Mouse (Mus musculus): Measurements from ENCODE around the gene Lmo2. TPM values are rescaled to one million over a fixed set of nuclear protein-coding genes. Genes with fewer than 3 reads are reported as not detected.

Lmo2 gene
- polyA plus RNA-seq, 1 experiment = 10.9 TPM

DNA sequence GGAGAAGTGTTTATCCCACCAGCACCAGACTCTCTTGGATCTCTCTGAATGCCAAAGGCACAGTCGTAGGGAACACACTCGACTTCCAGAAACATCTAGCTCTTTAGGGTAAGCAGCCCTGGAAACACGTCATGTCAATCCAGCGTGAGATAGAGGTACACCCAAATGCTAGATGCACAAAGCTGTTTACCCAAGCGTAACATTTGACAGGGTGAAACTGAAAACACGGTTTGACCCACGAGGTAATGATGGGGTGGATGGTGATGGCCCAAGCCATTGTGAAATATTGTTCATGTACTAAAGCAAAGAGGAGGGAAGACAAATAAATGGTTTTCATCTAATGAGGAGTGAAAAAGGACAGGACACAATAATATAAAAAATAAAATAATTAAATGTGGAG lies 23.5 kb upstream of the Lmo2 start:
- Histone ChIP-seq H3K27ac (replicated peaks; ENCODE audit: low read depth, low read length) (no peak overlapping the region), H3K4me1 (ENCODE audit: control insufficient read depth, insufficient read depth, insufficient read length, low read length) (peaks cover 12% of the 10 kb centered on the region), H3K4me3 (ENCODE audit: insufficient read depth, low read depth, low read length) (no peak overlapping the region)

DNA sequence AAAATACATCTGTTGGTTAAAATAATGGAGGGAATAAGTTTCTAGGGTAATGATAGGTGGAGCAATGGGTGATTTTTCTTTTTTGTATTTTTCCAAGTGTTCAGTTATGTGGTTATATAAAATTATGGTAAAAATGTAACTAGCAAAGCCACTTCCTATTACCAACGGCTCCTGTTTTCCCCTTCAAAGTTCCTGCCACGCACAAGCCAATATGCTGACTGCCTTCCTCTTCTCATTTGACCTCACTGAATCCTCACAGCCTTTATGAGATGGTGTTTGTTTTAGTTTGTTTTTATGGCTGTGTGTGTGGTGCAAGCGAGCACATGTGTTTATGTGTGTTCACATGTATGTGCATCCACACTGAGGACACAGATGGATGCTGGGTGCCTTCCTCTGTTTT lies 23.1 kb upstream of the Lmo2 start:
- H3K4me1 ChIP-seq (ENCODE audit: control insufficient read depth, insufficient read depth, insufficient read length, low read length) = peaks cover 12% of the 10 kb centered on the region
- H3K27ac ChIP-seq (replicated peaks; ENCODE audit: low read depth, low read length) = no peak overlapping the region
- H3K4me3 ChIP-seq (ENCODE audit: insufficient read depth, low read depth, low read length) = no peak overlapping the region

DNA sequence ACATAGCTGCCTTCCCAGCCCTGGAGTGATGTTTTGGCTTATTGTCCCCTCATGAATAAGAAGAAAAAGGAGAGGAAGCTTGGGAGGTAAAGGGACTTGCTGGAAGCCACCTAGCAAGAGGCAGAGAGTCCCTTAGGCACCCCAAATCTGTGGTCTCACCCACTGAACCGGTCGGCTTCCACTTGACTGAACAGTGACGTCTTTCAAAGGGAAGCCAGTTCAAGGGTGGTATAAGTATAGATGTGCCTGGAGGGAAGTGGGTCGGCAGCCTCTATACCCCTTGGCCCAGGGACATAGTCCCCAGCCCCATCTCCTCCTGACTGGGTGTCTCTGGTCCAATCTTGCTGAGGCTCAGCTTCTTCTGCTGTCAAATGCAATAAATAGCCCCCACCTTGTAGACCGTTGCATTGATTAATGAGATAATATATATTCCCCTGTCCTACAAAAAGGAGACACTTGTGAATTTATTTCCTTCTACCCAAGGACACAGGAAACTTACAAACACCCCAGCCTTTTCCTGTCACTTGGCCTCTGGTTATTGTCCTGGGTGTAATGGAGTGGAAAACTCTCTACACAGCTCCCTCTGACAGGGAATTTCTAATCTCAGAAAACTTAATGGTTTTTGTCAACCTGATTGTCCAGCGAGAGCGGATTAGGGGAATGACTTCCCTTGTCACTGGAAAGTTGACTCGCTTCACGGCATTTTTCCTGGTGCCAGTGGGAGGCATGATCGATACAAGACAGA lies 21.9 kb upstream of the Lmo2 start:
- peaks cover 6% of the 10 kb centered on the region for H3K4me1 ChIP-seq (ENCODE audit: control insufficient read depth, insufficient read depth, insufficient read length, low read length)
- no peak overlapping the region for H3K27ac ChIP-seq (replicated peaks; ENCODE audit: low read depth, low read length)
- no peak overlapping the region for H3K4me3 ChIP-seq (ENCODE audit: insufficient read depth, low read depth, low read length)

DNA sequence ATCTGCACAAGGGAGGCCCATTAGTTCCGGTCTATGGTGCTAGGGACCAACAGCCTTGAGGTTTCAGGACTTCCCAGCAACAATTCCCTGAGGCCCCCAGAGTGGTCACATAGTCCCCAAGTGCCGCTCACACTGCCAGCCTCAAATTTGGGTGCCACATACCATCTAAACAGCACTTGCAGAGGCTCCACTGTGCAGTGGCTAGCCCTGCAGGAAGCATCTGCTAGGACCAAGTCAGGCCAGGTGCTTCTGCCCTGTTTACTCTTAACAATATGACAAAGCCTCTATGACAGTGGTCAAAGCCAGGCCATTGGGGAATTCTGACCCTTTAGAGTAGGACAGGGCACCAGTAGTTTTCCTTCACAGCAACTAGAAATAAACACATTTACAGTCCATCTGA lies 21.1 kb upstream of the Lmo2 start:
- peaks cover 4% of the 10 kb centered on the region for H3K4me1 ChIP-seq (ENCODE audit: control insufficient read depth, insufficient read depth, insufficient read length, low read length)
- no peak overlapping the region for H3K4me3 ChIP-seq (ENCODE audit: insufficient read depth, low read depth, low read length)
- no peak overlapping the region for H3K27ac ChIP-seq (replicated peaks; ENCODE audit: low read depth, low read length)

DNA sequence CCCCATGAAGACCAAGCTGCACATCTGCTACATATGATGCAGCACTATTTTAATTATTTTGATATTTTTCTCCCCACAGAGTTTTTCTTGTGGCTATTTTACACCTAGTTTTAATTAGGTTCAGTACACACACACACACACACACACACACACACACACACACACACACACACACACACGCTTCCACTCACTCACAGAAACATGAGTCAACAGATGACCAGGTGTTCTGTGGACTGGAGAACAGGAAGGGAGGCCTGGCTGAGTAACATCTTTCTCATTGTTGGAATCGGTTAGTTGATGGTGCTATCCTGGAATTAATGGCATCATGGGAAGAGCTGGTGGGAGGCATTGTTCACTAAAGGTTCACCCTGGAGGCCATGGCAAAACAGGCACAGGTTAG lies 20.1 kb upstream of the Lmo2 start:
- no peak overlapping the region for H3K27ac ChIP-seq (replicated peaks; ENCODE audit: low read depth, low read length)
- H3K4me1 ChIP-seq (ENCODE audit: control insufficient read depth, insufficient read depth, insufficient read length, low read length) = no peaks in the 10 kb centered on the region
- no peak overlapping the region for H3K4me3 ChIP-seq (ENCODE audit: insufficient read depth, low read depth, low read length)

DNA sequence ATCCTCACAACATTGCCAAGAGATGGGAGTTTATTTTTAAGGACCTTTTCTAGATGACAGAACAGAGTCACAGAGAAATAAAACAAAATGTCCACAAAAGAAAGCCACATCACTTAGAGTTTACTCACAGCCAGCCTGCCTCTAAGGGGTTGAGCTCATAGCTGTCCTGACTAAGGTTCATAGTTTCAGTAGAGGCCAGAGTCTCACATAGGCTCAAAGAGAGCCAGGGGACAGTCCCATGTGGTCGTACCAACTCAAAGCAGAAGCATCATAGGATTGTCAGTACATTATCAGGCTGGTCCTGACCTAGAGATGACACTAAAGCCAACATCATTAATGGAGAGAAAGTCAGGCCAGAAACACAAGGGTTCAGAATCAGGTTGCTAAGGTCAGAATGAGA lies 19.2 kb upstream of the Lmo2 start:
- Histone ChIP-seq H3K4me3 (ENCODE audit: insufficient read depth, low read depth, low read length) (no peak overlapping the region), H3K27ac (replicated peaks; ENCODE audit: low read depth, low read length) (no peak overlapping the region), H3K4me1 (ENCODE audit: control insufficient read depth, insufficient read depth, insufficient read length, low read length) (no peaks in the 10 kb centered on the region)

DNA sequence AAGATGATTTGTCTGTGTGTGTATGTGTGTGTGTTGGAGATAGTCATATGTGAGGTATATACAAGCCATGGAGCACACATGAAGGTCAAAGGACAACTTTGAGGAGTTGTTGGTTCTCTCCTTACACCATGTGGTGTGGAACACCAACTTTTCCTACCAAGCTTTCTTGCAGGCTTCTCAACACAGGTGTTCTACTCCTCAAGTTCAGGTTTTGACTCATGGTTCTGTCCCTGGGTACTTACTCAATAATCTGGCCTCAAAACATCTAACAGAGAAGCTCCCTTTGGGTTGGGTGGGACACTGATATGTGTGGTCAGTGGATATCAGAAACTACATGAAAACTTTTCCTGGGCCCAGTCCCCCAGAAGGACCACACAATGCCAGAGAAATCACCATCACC lies 18.8 kb upstream of the Lmo2 start:
- Histone ChIP-seq H3K27ac (replicated peaks; ENCODE audit: low read depth, low read length) (no peak overlapping the region), H3K4me3 (ENCODE audit: insufficient read depth, low read depth, low read length) (no peak overlapping the region), H3K4me1 (ENCODE audit: control insufficient read depth, insufficient read depth, insufficient read length, low read length) (no peaks in the 10 kb centered on the region)

DNA sequence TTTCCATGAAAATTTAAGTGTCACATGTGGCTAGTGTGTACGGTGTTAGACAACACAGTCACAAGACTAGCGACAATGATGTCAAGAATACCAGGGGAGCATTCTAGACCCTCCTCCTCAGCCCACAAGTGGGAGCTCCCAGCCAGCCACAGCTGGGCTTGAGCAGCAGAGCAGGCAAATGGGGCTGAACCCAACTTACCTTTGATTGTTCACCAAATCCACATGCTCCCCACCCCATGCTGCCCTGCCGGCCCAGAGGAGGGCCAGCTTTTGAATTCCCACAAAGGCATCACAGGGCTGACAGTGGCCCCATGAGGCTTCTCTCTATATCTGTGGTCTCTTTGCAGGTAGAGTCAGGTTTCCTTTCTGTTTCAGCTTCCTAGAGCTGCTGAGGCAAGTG lies 16.7 kb upstream of the Lmo2 start:
- no peaks in the 10 kb centered on the region for H3K4me1 ChIP-seq (ENCODE audit: control insufficient read depth, insufficient read depth, insufficient read length, low read length)
- H3K27ac ChIP-seq (replicated peaks; ENCODE audit: low read depth, low read length) = no peak overlapping the region
- no peak overlapping the region for H3K4me3 ChIP-seq (ENCODE audit: insufficient read depth, low read depth, low read length)

DNA sequence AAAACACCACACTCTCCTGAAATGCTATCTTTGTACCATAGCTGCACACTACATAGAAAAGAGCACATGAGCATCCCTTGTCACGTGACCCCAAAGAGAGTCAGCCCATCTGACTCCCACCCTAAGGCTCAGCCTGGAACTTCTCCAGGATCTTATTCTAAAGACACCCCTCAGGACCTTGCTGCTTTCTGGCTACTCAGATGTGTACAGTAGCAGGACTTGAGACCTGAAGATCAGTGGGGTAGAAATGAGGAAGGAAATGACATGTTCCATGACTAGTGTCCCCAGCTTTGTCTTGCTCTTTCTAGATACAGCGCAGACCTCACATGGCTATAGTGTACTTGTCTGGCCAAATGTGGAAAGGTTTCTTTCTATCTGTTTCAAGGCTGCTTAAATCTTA lies 12.9 kb upstream of the Lmo2 start:
- no peak overlapping the region for H3K27ac ChIP-seq (replicated peaks; ENCODE audit: low read depth, low read length)
- no peak overlapping the region for H3K4me3 ChIP-seq (ENCODE audit: insufficient read depth, low read depth, low read length)
- H3K4me1 ChIP-seq (ENCODE audit: control insufficient read depth, insufficient read depth, insufficient read length, low read length) = no peaks in the 10 kb centered on the region

DNA sequence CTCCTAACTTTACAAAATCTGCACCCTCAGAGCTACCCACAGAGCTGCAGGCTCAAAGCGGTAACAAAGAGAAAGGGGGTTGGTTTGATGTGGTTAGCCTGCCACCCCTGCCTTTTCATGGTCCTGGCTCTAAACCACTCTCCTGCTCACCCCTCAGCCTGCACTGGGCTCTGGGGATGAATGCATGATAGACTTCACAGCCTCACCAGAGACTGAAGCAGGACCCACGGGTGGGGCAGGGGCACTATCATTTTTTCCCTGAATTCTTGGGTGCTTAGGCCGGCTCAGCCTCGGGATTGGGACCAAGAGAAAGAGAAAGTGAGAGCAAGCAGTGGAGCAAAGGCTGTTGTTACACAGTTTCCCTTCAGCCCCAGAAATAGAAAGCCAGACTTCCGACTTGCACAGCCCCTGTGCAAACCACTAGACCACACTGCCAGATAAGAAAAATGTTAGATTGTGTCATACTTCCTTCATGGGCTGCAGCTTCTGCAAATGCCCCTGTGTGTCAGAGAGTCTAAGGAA lies 12.2 kb upstream of the Lmo2 start:
- Histone ChIP-seq H3K4me3 (ENCODE audit: insufficient read depth, low read depth, low read length) (no peak overlapping the region; the same call in 1 of the 2 replicates), H3K4me1 (ENCODE audit: control insufficient read depth, insufficient read depth, insufficient read length, low read length) (no peaks in the 10 kb centered on the region), H3K27ac (replicated peaks; ENCODE audit: low read depth, low read length) (0 out of 2 replicates have a peak overlapping the region, but pooled peaks have one; percentile 16)

DNA sequence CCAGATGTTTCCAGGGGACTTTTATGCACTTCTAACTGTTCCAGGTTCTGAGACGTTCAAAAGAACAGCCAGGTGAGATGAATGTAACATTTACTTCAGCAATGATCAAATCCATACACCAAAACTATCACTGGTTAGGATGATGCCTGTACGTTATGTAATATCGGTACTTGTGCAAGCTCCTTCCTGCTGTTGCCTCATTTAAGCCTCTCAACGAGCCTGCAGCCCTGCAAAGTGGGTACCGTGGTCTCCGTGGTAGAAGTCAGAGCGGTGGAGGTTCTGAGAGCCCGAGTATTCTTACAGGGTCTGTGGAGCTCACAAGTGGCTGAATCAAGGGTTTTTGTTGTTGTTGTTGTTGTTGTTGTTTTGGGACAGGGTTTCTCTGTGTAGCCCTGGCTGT lies 10.9 kb upstream of the Lmo2 start:
- Histone ChIP-seq H3K27ac (replicated peaks; ENCODE audit: low read depth, low read length) (no peak overlapping the region), H3K4me1 (ENCODE audit: control insufficient read depth, insufficient read depth, insufficient read length, low read length) (no peaks in the 10 kb centered on the region), H3K4me3 (ENCODE audit: insufficient read depth, low read depth, low read length) (no peak overlapping the region)

DNA sequence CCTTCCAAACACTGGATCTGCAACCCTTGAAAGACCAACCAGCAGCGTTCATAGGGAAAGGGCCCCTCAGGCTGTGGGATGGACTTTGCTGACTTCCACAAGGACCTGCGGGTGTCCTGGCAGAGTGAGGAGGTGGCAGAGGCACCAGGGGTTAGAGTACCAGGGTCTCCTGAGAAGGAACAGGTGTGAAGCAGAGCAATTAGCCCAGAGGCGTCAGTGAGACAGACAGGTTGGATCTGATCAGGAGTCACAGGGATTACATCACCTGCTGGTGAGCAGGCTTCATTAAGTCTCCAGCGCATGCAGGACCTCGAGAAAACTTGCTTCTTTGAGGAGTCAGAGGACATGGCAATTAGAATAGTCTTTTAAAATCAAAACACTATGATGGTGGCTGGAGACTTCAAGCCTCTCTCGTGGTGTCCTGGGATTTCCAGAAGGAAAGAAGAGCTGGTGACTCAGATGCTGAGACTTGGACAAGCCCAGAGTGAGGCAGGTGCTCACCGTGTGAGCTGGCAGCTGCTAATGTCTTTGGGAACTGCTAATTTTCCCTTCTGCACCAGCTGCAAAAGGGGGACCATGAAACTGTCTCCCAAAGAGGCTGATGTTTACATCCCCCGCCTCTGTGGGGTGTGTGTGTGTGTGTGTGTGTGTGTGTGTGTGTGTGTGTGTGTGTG lies 9.7 kb upstream of the Lmo2 start:
- Histone ChIP-seq H3K4me1 (ENCODE audit: control insufficient read depth, insufficient read depth, insufficient read length, low read length) (no peaks in the 10 kb centered on the region), H3K4me3 (ENCODE audit: insufficient read depth, low read depth, low read length) (no peak overlapping the region), H3K27ac (replicated peaks; ENCODE audit: low read depth, low read length) (no peak overlapping the region)

DNA sequence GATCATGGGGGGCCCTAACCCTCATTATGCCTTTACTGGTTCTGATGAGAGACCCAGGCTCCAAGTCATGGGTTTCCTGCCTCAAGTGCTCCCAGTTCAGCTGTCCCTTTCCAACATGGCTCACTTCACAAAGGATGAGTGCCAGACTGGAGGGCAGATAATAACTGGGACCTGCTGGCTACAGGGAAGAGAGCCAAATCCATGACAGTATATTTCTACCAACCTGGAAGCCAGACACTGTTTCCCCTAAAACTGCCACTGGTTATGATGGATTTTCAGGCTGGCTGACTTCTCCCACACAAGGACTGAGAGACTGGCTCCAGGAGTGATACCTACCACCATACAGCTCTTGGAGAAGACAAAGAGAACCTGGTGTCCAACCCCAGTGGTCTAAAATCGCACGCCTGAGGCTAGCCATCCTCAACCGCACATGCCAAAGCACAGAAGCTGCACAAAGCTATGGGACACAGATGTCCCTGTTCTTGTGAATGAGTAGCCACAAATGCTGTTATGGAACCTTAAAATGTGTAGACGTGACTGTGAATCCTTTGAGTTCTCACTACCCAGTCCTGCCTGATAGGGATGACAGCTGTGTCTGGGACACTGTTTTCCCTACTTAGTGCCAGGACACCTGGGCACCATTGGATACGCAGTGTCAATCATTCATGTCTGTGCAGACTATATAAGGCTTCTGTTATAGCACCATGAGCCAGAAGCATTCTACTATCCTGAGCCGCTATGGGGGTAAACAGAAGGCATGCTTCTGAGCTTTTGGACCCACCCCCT lies 4.5 kb upstream of the Lmo2 start:
- no peak overlapping the region for H3K4me3 ChIP-seq (ENCODE audit: insufficient read depth, low read depth, low read length)
- no peaks in the 10 kb centered on the region for H3K4me1 ChIP-seq (ENCODE audit: control insufficient read depth, insufficient read depth, insufficient read length, low read length)
- H3K27ac ChIP-seq (replicated peaks; ENCODE audit: low read depth, low read length) = no peak overlapping the region

DNA sequence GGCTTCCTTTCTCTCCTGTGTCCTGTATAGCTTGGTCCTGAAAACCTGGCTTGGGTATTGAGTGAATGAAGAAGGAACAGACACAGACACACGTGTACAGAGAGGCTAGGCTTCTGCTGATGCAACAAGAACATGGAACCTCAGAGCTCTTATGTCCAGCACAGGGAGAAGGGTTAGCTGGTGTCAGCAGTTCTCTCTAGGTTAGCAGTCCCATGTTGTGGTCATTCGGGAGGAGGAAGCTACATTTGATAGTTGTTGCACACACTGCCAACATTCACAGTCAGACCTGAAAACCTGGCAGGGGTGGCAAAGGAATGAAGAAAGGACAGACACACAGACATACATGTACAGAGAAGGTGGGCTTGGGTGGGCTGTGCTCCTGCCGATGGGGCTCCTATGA lies 2.1 kb upstream of the Lmo2 start:
- Histone ChIP-seq H3K4me1 (ENCODE audit: control insufficient read depth, insufficient read depth, insufficient read length, low read length) (no peaks in the 10 kb centered on the region), H3K4me3 (ENCODE audit: insufficient read depth, low read depth, low read length) (no peak overlapping the region), H3K27ac (replicated peaks; ENCODE audit: low read depth, low read length) (no peak overlapping the region)

DNA sequence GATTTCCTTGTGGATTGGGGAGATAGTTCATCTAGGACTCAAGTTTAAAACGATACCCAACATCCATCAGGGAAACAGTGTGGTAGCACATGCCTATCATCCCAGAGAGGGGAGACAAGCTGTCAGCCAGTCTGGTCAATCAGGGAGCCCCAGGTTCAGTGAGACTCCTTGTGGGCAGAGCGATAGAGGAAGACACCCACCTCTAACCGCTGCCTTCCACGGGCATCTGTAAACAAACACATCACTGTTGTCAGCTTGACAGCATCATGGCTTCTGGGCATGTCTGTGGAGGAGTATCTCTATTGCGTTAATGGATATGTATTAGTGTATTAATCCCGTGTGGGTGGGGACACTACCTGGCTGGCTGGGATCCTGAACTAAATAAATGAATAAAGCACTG lies 919 bp upstream of the Lmo2 start:
- no peaks in the 10 kb centered on the region for H3K4me1 ChIP-seq (ENCODE audit: control insufficient read depth, insufficient read depth, insufficient read length, low read length)
- H3K27ac ChIP-seq (replicated peaks; ENCODE audit: low read depth, low read length) = no peak overlapping the region
- no peak overlapping the region for H3K4me3 ChIP-seq (ENCODE audit: insufficient read depth, low read depth, low read length)
